Mouse (Mus musculus): ENCODE data around the gene Gm37240. TPM values are rescaled to one million over a fixed set of nuclear protein-coding genes. Genes with fewer than 3 reads are reported as not detected.

Gm37240 gene
- polyA plus RNA-seq, 1 experiment from 2014 or later, result 1.1 TPM

DNA sequence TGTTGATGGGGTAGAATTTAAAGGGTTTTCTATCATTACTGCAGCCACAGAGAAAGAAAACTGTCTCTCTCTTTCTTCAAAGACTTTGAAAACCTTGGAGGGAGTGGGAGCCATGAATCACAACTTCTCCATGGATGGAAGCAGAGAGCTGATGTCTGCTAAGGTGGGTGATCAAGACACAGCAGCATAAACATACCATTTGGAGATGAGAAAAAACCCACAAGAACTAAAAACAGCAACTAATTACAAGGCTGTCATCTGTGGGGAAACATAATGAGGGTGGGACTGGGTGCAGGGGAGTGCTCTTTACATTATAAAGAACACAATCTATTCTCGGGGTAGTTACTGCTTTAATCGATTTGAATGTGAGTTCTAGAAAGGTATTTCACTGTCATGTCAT is 622.4 kb downstream of the Gm37240 start:
- ATAC-seq (ENCODE audit: low FRiP score, low read depth), result no peak
- H3K27ac ChIP-seq, result no peak overlapping the region
- H3K36me3 ChIP-seq, result no peaks in the 10 kb centered on the region
- H3K9ac ChIP-seq, result no peak overlapping the region
- no peak overlapping the region for H3K4me2 ChIP-seq (replicated peaks)
- no peak overlapping the region for H3K4me3 ChIP-seq
- H3K9me3 ChIP-seq, result no peaks in the 10 kb centered on the region
- WGBS, result 68% methylated on average over 2 of the region's 2 CpGs
- H3K27me3 ChIP-seq (replicated peaks), result no peaks in the 10 kb centered on the region
- no peaks in the 10 kb centered on the region for H3K4me1 ChIP-seq

DNA sequence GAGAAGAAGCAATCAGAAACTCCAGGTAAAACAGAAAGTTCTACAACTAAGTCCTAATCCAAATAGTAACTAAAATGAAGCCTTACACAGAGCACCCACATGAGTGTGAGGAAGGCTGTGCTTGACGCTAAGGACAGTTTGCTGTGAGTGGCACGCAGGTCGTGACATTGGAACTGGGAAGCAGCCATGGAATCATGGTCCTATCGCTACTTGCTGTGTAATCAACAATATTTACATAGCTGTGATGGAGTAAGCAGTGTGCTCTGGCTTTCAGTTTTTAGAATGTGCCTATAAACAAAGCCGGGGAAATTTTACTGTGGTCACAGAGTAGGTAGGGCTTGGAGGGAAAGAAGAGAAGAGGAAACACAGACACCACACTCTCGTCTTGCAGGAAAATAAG is 622.8 kb downstream of the Gm37240 start:
- Histone ChIP-seq H3K27me3 (replicated peaks) (no peaks in the 10 kb centered on the region), H3K36me3 (no peaks in the 10 kb centered on the region)
- WGBS, result 86% methylated on average over 6 of the region's 6 CpGs

DNA sequence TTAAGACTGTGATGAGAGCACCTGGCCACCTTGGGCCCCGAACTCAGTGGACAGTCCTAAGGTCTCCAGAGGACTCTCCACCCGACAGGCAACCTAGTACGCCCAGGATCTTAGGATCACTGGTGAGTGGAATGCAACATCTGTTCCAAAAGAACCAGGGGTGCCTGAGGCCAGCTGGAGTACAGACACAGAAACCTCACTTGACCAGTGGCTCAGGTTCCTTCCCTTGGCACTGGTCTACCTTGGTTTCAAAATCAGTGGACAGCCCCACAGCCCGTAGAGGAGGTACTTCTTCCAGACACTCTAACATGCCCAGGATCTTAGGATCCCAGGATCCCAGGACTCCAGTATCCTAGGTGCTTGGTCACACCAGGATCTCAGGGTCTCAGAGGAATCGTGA is 632.8 kb downstream of the Gm37240 start:
- H3K27me3 ChIP-seq (replicated peaks), result no peaks in the 10 kb centered on the region
- no peak overlapping the region for H3K9ac ChIP-seq
- no peak overlapping the region for H3K4me3 ChIP-seq
- WGBS, result 90% methylated on average over 5 of the region's 5 CpGs
- no peaks in the 10 kb centered on the region for H3K9me3 ChIP-seq
- no peaks in the 10 kb centered on the region for H3K4me1 ChIP-seq
- H3K36me3 ChIP-seq, result no peaks in the 10 kb centered on the region
- no peak overlapping the region for H3K4me2 ChIP-seq (replicated peaks)
- H3K27ac ChIP-seq, result no peak overlapping the region
- no peak for ATAC-seq (ENCODE audit: low FRiP score, low read depth)

More for the DNA sequence above, 622.8 kb downstream of the Gm37240 start:
- Histone ChIP-seq H3K9ac (no peak overlapping the region), H3K4me3 (no peak overlapping the region), H3K27ac (no peak overlapping the region), H3K4me2 (replicated peaks) (no peak overlapping the region), H3K4me1 (no peaks in the 10 kb centered on the region), H3K9me3 (no peaks in the 10 kb centered on the region)
- ATAC-seq (ENCODE audit: low FRiP score, low read depth), result no peak

GRCm38 (mm10) chr3:85251631-85252030 is 635.7 kb downstream of the Gm37240 start:
- Histone ChIP-seq H3K4me3 (no peak overlapping the region), H3K9me3 (no peaks in the 10 kb centered on the region), H3K27me3 (replicated peaks) (no peaks in the 10 kb centered on the region), H3K4me1 (no peaks in the 10 kb centered on the region), H3K36me3 (no peaks in the 10 kb centered on the region), H3K27ac (no peak overlapping the region), H3K4me2 (replicated peaks) (no peak overlapping the region), H3K9ac (no peak overlapping the region)
- 81% methylated on average over 6 of the region's 6 CpGs for WGBS
- ATAC-seq (ENCODE audit: low FRiP score, low read depth), result no peak

- Histone ChIP-seq H3K36me3 (no peaks in the 10 kb centered on the region), H3K4me1 (no peaks in the 10 kb centered on the region), H3K9me3 (no peaks in the 10 kb centered on the region), H3K4me2 (replicated peaks) (no peak overlapping the region), H3K27me3 (replicated peaks) (no peaks in the 10 kb centered on the region), H3K27ac (no peak overlapping the region), H3K4me3 (no peak overlapping the region), H3K9ac (no peak overlapping the region)
- 80% methylated on average over 3 of the region's 3 CpGs for WGBS
- ATAC-seq (ENCODE audit: low FRiP score, low read depth), result no peak
Measured at GRCm38 (mm10) chr3:85246131-85246530, 641.2 kb downstream of the Gm37240 start.

- no peak for ATAC-seq (ENCODE audit: low FRiP score, low read depth)
- no peak overlapping the region for H3K9ac ChIP-seq
- no peak overlapping the region for H3K4me3 ChIP-seq
- H3K27me3 ChIP-seq (replicated peaks), result no peaks in the 10 kb centered on the region
- WGBS, result 56% methylated on average over 3 of the region's 3 CpGs
- H3K9me3 ChIP-seq, result no peaks in the 10 kb centered on the region
- no peak overlapping the region for H3K27ac ChIP-seq
- no peaks in the 10 kb centered on the region for H3K4me1 ChIP-seq
- H3K36me3 ChIP-seq, result no peaks in the 10 kb centered on the region
- H3K4me2 ChIP-seq (replicated peaks), result no peak overlapping the region
Measured at GRCm38 (mm10) chr3:85236546-85236945, 650.8 kb downstream of the Gm37240 start.

DNA sequence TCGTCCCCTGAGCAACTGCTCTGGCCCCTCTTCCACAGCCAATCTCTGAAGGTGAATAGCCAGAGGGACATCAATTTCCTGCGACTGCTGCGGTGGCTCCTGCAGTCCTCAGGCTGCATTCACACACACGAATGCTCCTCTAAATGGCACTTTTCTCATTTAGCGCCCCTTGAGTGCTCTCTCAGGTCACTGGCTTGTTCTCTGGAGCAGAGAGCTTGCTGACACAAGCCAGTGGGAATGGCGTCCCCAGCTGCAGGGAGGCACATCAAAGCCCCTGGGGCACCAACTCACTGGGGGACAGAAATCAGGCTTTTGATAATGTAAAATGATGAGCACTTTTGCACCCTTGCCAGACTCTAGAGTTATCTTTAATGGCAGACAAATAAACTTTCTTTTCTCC is 654.5 kb downstream of the Gm37240 start:
- Histone ChIP-seq H3K4me2 (replicated peaks) (no peak overlapping the region), H3K9ac (no peak overlapping the region), H3K9me3 (no peaks in the 10 kb centered on the region), H3K36me3 (no peaks in the 10 kb centered on the region), H3K4me1 (no peaks in the 10 kb centered on the region), H3K27me3 (replicated peaks) (no peaks in the 10 kb centered on the region), H3K27ac (no peak overlapping the region), H3K4me3 (no peak overlapping the region)
- WGBS, result 32% methylated on average over 6 of the region's 6 CpGs
- no peak for ATAC-seq (ENCODE audit: low FRiP score, low read depth)

DNA sequence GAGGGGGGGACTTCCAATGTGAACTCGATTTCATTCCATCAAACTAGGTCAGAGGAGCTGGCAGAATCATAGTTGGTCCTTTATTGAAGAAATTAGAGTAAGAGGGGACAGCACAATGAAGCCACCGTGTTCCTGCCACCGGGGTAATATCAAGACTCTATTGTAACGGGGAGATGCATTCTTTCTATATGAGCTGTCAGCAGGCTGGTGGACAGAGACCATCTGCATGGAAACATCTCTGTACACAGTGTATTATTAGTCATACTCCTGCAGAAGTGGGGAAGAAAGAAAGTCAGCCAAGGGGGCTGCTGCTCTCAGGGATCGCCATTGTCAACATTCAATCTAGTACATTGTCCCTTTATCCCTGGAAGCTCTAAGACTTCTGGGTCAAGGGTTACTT is 665.3 kb downstream of the Gm37240 start:
- Histone ChIP-seq H3K9ac (no peak overlapping the region), H3K4me2 (replicated peaks) (no peak overlapping the region), H3K9me3 (no peaks in the 10 kb centered on the region), H3K27me3 (replicated peaks) (no peaks in the 10 kb centered on the region), H3K4me3 (no peak overlapping the region), H3K36me3 (no peaks in the 10 kb centered on the region), H3K27ac (no peak overlapping the region), H3K4me1 (no peaks in the 10 kb centered on the region)
- no peak for ATAC-seq (ENCODE audit: low FRiP score, low read depth)
- 87% methylated on average over 5 of the region's 5 CpGs for WGBS

DNA sequence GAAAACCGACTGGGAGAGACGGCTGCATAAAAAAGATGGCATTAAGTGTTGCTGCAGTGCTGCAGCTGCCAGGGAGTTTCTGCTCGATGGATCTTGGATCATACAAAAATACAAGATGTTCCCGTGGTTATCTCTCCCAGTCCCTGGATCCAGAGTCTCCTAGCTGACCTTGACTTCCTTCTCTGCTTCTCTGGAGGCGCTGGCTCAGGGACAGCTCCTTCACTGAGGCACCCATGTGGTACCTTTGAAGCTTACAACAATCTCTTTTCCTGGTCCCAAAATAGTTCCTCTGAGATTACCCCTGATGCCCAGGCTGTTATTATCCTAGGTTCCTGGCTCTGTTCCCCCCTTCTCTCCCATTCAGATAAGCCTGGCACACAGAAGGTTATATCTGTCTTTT is 672.4 kb downstream of the Gm37240 start:
- no peak overlapping the region for H3K9ac ChIP-seq
- H3K4me1 ChIP-seq, result 0 out of 2 replicates have a peak, but pooled peaks cover 2% of the 10 kb centered on the region
- no peaks in the 10 kb centered on the region for H3K27me3 ChIP-seq (replicated peaks)
- WGBS, result 86% methylated on average over 5 of the region's 5 CpGs
- ATAC-seq (ENCODE audit: low FRiP score, low read depth), result no peak
- no peak overlapping the region for H3K4me2 ChIP-seq (replicated peaks)
- no peaks in the 10 kb centered on the region for H3K36me3 ChIP-seq
- no peak overlapping the region for H3K4me3 ChIP-seq
- no peaks in the 10 kb centered on the region for H3K9me3 ChIP-seq
- H3K27ac ChIP-seq, result no peak overlapping the region

GRCm38 (mm10) chr3:85212751-85213350 is 674.5 kb downstream of the Gm37240 start:
- H3K9me3 ChIP-seq, result no peaks in the 10 kb centered on the region
- no peaks in the 10 kb centered on the region for H3K36me3 ChIP-seq
- H3K4me3 ChIP-seq, result no peak overlapping the region
- H3K9ac ChIP-seq, result no peak overlapping the region
- WGBS, result 83% methylated on average over 9 of the region's 9 CpGs
- no peaks in the 10 kb centered on the region for H3K27me3 ChIP-seq (replicated peaks)
- no peak overlapping the region for H3K4me2 ChIP-seq (replicated peaks)
- ATAC-seq (ENCODE audit: low FRiP score, low read depth), result no peak
- 0 out of 2 replicates have a peak, but pooled peaks cover 3% of the 10 kb centered on the region for H3K4me1 ChIP-seq
- no peak overlapping the region for H3K27ac ChIP-seq

- no peak overlapping the region for H3K27ac ChIP-seq
- no peak for ATAC-seq (ENCODE audit: low FRiP score, low read depth)
- no peak overlapping the region for H3K9ac ChIP-seq
- no peak overlapping the region for H3K4me2 ChIP-seq (replicated peaks)
- WGBS, result 74% methylated on average over 17 of the region's 17 CpGs
- 0 out of 2 replicates have a peak, but pooled peaks cover 3% of the 10 kb centered on the region for H3K4me1 ChIP-seq
- no peaks in the 10 kb centered on the region for H3K27me3 ChIP-seq (replicated peaks)
- H3K9me3 ChIP-seq, result no peaks in the 10 kb centered on the region
- H3K36me3 ChIP-seq, result no peaks in the 10 kb centered on the region
- no peak overlapping the region for H3K4me3 ChIP-seq
Measured at GRCm38 (mm10) chr3:85209887-85210844, 677.2 kb downstream of the Gm37240 start.

GRCm38 (mm10) chr3:85206475-85206874 is 680.8 kb downstream of the Gm37240 start:
- no peaks in the 10 kb centered on the region for H3K9me3 ChIP-seq
- H3K27ac ChIP-seq, result no peak overlapping the region
- no peak overlapping the region for H3K4me3 ChIP-seq
- peaks cover 7% of the 10 kb centered on the region for H3K4me1 ChIP-seq
- H3K9ac ChIP-seq, result no peak overlapping the region
- WGBS, result 87% methylated on average over 7 of the region's 7 CpGs
- H3K4me2 ChIP-seq (replicated peaks), result no peak overlapping the region
- H3K27me3 ChIP-seq (replicated peaks), result no peaks in the 10 kb centered on the region
- no peak for ATAC-seq (ENCODE audit: low FRiP score, low read depth)
- H3K36me3 ChIP-seq, result no peaks in the 10 kb centered on the region

All from neural tube, embryonic 12.5 days (tissue).